Comparison of ENCODE assay signal across 10 mouse cellular contexts in genomic region chr16:43502339-43503009, GRCm38 (mm10).
DNase-seq lines count a peak whose midpoint lies in the region; ATAC-seq and TF ChIP-seq lines count a peak whose summit lies in the region.
"Had no signal": no experiment of that assay in that cellular context is flagged by ENCODE, and none has a peak within 500 bp of the region (broad histone marks: within the 10 kb centered on the region; RNA-seq: fewer than 3 reads in every experiment).

No protein-coding gene starts in this region.

- peak overlapping the region; percentile 57; the same call in 1 of the 2 replicates for H3K4me2 ChIP-seq in lung, postnatal 0 days (replicated peaks; ENCODE audit: low read depth, low read length)
- peak overlapping the region; percentile 65 for H3K4me2 ChIP-seq in intestine, embryonic 15.5 days (replicated peaks)
- H3K4me2 ChIP-seq in stomach, embryonic 16.5 days (ENCODE audit: low read depth, low read length), result peak overlapping the region; percentile 77; the same call in 1 of the 2 replicates

- no peak overlapping the region for H3K4me3 ChIP-seq in lung, postnatal 0 days (ENCODE audit: low read depth, low read length)
- no peak overlapping the region for H3K4me3 ChIP-seq in intestine, embryonic 15.5 days (replicated peaks)
- no peak overlapping the region; the same call in 1 of the 2 replicates for H3K4me3 ChIP-seq in stomach, embryonic 16.5 days (replicated peaks; ENCODE audit: low read length)

- no peaks in the 10 kb centered on the region for H3K36me3 ChIP-seq in lung, postnatal 0 days (ENCODE audit: insufficient read depth, low read length)
- H3K36me3 ChIP-seq in intestine, embryonic 15.5 days, result no peaks in the 10 kb centered on the region
- H3K36me3 ChIP-seq in stomach, embryonic 16.5 days (ENCODE audit: control insufficient read depth, insufficient read depth, low read length), result no peaks in the 10 kb centered on the region

- ATAC-seq in frontal cortex, adult (ENCODE audit: low TSS enrichment), result 0 out of 2 replicates have a peak, but pooled peaks have one; percentile 13
- no peak for ATAC-seq in lung, postnatal 0 days
- no peak for ATAC-seq in intestine, embryonic 15.5 days
- ATAC-seq in stomach, embryonic 16.5 days (ENCODE audit: insufficient read depth, low FRiP score), result no peak

- H3K27ac ChIP-seq in lung, postnatal 0 days (ENCODE audit: low read length), result no peak overlapping the region
- H3K27ac ChIP-seq in intestine, embryonic 15.5 days, result no peak overlapping the region
- H3K27ac ChIP-seq in stomach, embryonic 16.5 days (ENCODE audit: low read length), result no peak overlapping the region

- WGBS in lung, postnatal 0 days, result 47% methylated on average over 12 of the region's 12 CpGs
- WGBS in intestine, embryonic 15.5 days, result 46% methylated on average over 12 of the region's 12 CpGs
- WGBS in stomach, embryonic 16.5 days, result 42% methylated on average over 12 of the region's 12 CpGs

- no peak for TF ChIP-seq EP300 in lung, postnatal 0 days (IDR thresholded peaks at IDR 0.05)

- H3K9ac ChIP-seq in lung, postnatal 0 days (replicated peaks; ENCODE audit: low read depth), result no peak overlapping the region
- no peak overlapping the region for H3K9ac ChIP-seq in intestine, embryonic 15.5 days
- no peak overlapping the region for H3K9ac ChIP-seq in stomach, embryonic 16.5 days (ENCODE audit: low read length)

- no peak for TF ChIP-seq CTCF in lung, postnatal 0 days (IDR thresholded peaks at IDR 0.05)

- no peaks in the 10 kb centered on the region; the same call in 1 of the 2 replicates for H3K4me1 ChIP-seq in lung, postnatal 0 days (ENCODE audit: insufficient read depth, low read depth, low read length)
- peaks cover 3% of the 10 kb centered on the region; the same call in 1 of the 2 replicates for H3K4me1 ChIP-seq in intestine, embryonic 15.5 days (replicated peaks)
- peaks cover 7% of the 10 kb centered on the region; the same call in 1 of the 2 replicates for H3K4me1 ChIP-seq in stomach, embryonic 16.5 days (ENCODE audit: control insufficient read depth, insufficient read depth, low read length)

- no peaks in the 10 kb centered on the region for H3K9me3 ChIP-seq in lung, postnatal 0 days (ENCODE audit: low read length)
- no peaks in the 10 kb centered on the region for H3K9me3 ChIP-seq in intestine, embryonic 15.5 days
- H3K9me3 ChIP-seq in stomach, embryonic 16.5 days (replicated peaks; ENCODE audit: control insufficient read depth, low read length), result no peaks in the 10 kb centered on the region

- no peak for DNase-seq in frontal cortex, postnatal 36 days (ENCODE audit: low spot score in 2 of 2)
- no peak for DNase-seq in lung, postnatal 0 days (ENCODE audit: low spot score)
- DNase-seq in lung, postnatal 10 days, result no peak
- DNase-seq in c-Kit-positive CD71-positive TER-119-positive erythroid progenitor cells, embryonic 14.5 days (ENCODE audit: low spot score), result no peak
- no peak for DNase-seq in frontal cortex, adult 2 months (ENCODE audit: extremely low spot score in 1 of 2, low spot score in 1 of 2)
- DNase-seq: adrenal gland, postnatal 14 days; lung, adult 18-20 months had no signal

- H3K27me3 ChIP-seq in lung, postnatal 0 days (replicated peaks; ENCODE audit: insufficient read depth, low read length), result no peaks in the 10 kb centered on the region
- no peaks in the 10 kb centered on the region for H3K27me3 ChIP-seq in intestine, embryonic 15.5 days (replicated peaks)
- no peaks in the 10 kb centered on the region; the same call in 1 of the 2 replicates for H3K27me3 ChIP-seq in stomach, embryonic 16.5 days (ENCODE audit: control insufficient read depth, insufficient read depth, low read length)
